Mouse (Mus musculus) large intestine, adult 2 months (tissue): ENCODE data around the gene Sytl3. TPM values are rescaled to one million over a fixed set of nuclear protein-coding genes. Genes with fewer than 3 reads are reported as not detected.

Source experiments
- DNase-seq: peaks from one replicate; pipeline ENCODE4 v3.0.0-alpha.2; 2012; ENCODE audit warnings: low read depth, low spot score
- WGBS: fragments of 180-500 bp; shearing (Covaris S2); methylation state at CpG from one replicate; pipeline ENCODE4 v1.1.7; 2018; 5-methylcytosine and 5-hydroxymethylcytosine counted together
- polyA plus RNA-seq: library from polyadenylated mRNA; depleted of rRNA; stranded (reverse); fragments of >200 nt; gene quantifications from 2 replicates; pipeline ENCODE4 v1.2.3, GENCODE M21; 2012

Sytl3 gene
- polyA plus RNA-seq, 1 experiment = 3.6 TPM

DNA sequence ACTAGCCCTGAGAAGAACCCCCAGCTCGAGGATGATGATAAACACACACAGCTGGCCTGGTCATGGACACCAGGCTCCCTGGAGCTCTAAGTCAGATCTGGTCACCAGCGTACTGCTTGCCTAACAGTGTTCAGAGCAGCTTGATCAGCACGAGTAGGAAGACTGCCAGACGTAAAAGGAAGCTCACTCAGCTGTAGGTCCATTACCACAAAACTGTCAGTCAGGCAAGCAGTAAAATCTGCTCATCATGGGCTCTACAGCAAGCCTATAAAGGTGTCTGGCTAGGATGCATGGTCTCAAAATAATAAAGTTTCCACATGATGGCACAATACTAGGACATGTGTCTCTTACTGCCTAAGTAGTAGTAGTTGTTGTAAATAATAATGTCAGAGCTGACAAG is 110.7 kb downstream of the Sytl3 start:
- DNase-seq = no peak
- 21% methylated on average over 4 of the region's 4 CpGs for WGBS

DNA sequence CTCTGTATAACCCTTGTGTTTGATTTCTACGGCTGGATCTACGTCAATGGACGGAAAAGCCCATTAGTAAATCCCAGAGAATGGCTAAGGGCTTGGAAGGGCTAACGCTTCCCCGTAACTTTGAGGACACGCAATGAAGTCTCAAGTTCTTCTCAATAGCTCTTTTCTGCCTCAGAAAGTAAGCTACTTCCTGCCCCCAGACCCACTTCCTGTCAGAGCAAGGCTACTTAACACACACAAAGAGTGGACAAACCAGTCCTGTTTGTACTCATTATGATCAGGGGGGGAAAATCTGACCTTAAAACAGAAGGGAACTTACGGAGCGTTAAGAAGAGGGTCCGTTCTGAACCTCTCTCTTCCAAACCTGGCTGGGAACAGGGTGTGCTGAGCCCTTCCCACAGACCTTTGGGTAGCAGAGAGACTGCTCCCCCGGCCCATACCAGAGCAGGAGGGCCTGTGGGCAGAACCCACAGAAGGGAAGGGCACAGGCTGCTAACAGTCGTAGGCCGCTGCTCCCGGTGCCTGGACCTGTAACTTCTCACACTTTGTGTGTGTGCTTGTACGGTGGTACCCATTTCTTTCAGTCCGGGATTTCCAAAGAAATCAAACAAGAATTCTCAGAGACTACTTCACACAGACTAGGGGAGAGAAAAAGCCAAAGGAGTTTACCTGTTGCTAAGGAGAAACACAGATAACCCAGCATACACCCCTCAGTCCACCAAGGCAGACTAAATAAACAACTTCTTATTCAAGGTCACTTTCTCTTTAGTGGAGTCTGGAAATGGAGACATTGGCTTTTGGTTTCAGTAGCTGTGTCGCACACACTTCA is 113.0 kb downstream of the Sytl3 start:
- no peak for DNase-seq

DNA sequence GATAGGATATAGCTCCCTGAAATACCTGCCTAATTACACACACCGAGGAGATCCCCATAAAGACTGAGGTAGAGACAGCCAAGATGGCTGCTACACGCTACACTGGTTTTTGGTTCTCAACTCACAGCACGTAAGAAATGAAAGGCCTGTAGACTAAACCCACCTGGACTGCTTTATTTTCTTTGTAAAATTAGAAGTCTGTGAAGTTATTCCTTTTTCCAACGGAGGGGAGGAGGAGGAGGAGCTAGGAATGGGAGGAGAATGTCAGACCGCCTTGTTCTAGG is 113.5 kb downstream of the Sytl3 start:
- WGBS = 49% methylated on average over 5 of the region's 5 CpGs
- DNase-seq = no peak

More for the DNA sequence above, 113.0 kb downstream of the Sytl3 start:
- 66% methylated on average over 16 of the region's 16 CpGs for WGBS

DNA sequence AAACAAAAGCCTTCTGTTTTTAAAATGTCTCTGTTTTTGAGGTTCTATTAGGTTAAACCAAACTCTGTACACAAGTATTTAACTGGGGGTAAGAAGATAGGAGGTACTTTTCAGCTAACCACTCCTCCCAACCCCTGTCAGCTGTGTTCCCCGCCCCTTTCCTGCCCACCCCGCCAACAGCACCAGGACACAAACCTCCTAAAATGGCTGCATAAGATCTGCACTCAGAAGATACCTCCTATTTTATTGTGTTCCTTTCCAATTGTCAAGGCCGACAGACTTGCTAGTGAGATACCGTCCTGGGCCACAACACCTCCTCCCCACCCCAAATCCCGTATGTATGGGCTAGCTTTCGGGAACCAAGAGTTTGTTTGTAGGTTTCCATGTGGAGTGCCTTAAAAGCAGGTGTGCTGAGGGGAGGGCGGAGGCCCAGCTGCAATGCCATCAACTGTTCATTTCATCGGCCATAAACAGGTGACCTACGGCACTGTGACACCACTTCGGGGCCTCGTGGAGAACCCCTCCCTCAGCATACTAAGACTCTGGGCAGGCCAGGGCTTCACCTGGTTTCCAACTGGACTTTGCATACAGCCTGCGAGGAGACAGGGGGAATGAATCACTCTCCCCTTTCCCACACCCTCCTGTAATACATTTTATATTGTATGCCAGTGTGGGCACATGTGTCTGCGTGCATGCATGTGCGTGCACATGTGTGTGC is 114.5 kb downstream of the Sytl3 start:
- DNase-seq = no peak
- WGBS = 36% methylated on average over 14 of the region's 14 CpGs

DNA sequence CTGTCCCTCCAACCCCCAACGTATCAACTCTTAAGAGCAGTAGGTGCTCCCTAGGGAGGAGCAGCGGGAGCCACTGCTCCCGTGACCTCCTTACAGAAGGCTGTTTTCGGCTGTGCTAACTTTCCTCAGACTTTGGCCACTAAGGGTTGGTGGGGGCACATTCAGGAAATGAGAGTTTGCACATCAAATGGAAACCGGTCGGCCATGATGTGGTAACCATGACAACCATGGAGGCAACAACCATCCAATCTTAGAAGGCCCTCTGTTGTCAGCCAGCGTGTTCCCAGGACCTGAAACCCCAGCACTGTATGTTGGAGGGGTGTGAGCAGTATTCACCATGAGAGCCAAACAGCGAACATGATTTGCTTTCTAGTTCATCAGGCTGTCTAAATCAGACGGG is 116.3 kb downstream of the Sytl3 start:
- 67% methylated on average over 9 of the region's 9 CpGs for WGBS

DNA sequence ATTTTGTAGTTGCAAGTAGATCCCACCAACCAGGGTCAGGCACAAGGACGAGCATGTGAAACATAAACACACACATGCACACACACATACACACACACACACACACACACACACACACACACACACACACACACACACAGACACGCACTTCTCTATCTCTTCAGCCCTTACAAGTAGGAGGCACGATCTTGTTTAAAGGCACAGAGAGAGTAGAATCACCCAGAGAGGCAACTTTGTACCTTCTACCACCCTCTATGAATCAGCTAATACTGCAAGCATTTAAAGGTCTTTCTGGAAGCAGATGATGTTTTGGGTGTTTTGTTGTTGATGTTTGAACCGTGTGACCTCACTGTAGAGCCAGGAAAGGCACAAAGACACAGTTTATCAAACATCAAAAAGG is 116.8 kb downstream of the Sytl3 start:
- WGBS = 29% methylated on average over 4 of the region's 4 CpGs
- no peak for DNase-seq

More for the DNA sequence above, 116.3 kb downstream of the Sytl3 start:
- no peak for DNase-seq

DNA sequence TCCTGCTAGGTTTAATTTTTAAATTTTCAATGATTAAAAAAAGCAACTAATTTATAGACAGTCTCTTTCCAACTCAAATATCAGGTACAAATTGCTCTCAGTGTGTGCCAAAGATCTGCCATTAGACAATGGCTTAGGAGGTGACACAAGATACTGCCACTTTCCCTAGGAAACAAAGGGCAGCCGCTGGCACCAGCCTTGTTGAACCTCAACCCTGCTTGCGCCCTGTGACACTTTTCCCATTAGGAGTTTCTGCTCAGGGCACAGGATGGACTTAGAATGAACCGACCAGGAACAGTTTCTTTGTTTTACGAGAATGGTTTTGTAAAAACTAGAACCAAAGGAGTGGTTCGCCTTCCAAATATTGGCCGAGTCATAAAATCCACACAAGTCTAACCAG is 117.2 kb downstream of the Sytl3 start:
- no peak for DNase-seq
- 29% methylated on average over 6 of the region's 6 CpGs for WGBS

DNA sequence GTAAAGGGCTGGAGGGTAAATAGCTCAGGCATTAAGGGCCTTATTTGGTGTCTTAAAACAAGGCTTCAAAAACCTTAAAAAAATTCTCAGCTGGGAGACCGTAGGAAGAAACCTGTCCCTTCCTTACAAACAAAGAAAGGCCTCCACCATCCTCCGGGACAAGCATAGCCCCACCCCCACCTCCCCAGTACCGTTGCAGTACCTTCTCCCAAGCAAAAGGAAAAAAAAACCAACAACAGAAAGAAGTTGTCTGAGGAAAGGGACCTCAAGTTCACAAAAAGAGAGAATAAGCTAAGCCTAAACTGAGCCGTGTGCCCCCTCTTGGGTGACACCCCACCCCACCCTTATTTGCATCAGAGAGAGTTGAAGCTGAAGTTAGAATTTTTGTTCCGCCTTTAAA is 117.7 kb downstream of the Sytl3 start:
- no peak for DNase-seq
- 29% methylated on average over 5 of the region's 5 CpGs for WGBS

DNA sequence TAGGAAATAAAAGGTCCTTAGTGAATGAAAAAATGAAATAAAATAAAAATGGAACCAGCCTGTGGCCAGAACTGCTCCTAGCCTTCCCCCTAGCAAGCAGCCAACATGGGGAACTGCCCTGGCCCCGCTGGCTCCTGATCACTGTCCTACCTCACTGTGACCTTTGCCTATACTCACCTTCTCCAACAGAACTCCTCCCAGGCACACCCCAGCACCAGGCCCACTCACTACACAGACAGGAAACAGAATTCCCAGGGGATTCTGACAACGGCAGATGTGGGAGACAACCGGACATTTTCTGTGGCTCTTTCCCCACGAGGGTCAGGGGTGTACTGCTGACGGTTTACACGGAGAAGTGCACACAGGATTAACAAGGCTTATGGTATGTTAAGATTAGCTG is 118.2 kb downstream of the Sytl3 start:
- no peak for DNase-seq
- WGBS = 26% methylated on average over 6 of the region's 6 CpGs

DNA sequence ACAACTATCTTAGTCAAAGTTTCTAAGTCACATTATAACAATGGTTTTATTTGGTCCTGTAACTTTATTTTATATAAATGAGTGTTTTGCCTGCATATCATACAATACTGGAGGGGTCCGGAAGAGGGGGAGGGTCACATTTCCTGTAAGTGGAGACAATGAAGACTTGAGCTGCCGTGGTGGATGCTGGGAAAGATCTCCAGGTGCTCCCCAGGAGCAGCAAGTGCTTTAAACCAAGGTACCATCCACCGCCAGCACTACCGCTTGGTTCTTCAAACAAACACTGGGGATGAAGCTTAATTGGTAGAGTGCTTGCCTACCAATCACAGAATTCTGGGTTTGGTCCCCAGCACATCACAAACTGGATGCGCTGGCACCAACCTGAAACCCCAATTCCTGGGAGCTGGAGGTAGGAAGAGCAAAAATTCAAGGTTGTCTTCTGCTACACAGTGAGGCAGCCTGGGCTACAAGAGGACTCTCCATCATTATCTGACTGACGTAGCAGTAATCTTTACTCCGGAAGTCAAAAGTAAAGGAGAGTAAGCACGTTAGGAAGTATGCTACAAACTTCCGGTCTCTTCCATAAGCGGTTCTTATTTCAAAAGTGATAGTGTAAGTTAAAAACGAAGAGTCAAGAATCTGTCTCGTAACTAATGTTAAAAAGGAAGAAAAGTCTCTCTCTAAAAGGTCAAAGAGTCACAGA is 118.9 kb downstream of the Sytl3 start:
- no peak for DNase-seq
- WGBS = 37% methylated on average over 12 of the region's 12 CpGs

DNA sequence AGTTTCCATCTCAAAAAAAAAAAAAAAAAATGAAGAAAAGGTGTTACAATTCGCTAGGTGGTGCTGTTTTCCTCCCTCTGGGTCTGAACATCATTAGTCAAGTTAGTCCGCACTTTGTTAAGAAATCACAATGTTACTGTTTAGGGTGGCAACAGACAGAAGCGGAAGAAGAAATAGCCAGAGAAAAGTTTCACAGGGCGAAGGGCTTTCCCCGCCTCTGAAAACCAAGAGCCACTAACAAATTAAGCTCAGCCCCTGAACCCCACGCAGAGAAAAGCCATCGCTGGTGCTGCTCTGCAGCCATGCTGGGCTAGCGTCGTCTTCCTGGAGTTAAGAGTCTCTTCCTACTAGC is 119.4 kb downstream of the Sytl3 start:
- under 1% methylated on average over 9 of the region's 9 CpGs for WGBS
- no peak for DNase-seq

DNA sequence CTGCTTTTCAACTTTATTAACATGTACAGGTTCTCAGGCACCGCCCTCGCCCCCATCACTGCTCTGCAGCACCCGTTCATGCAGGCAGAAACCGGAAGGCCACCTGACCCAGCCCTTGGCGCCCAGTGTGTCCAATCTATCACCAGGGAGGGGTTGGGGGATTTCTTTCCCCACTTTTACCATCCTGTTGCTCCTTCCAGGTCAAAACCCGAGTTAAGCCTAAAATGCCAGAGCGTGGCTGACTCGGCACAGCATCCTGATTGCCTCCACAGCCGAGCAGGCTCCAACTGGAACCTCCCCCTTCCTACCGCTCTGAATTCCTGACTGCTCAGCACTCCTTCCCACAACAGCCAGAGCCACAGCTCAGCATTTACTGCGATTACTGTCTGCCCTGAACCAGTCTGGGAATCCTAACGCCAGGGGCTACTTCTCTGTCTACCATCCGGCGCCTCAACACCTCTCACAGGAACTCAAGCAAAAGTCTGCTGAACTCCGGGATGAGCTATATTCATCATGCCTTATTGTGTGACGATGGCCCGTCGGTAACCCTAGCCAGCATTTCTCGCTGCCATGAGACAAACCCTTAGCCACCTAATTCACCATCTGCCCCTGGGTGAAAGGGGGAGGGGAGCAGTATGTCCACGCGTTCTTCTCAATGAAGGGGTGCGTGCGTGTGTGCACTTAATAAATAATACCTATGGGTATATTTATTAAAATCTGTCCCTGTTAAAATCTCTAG is 120.0 kb downstream of the Sytl3 start:
- 5% methylated on average over 23 of the region's 23 CpGs for WGBS
- no peak for DNase-seq

DNA sequence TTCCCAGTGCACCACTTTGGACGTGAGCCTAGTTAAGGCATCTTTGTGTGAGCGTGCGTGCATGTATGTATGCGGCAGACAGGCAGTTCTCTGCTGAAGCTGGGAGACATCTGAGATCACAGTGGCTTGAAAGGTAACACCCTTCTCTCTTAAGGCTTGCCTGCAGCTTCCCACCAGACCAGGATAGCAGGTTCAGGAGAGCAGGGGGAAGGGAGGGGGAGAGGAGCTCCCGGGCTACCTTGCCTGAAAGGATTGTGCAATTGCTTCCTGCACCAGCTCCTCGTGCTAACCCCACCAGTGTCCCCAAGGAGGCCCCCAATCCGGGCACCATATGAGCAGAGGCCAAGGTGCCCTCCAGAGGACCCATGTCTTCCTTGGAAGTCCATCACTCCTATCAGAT is 120.7 kb downstream of the Sytl3 start:
- 21% methylated on average over 7 of the region's 7 CpGs for WGBS
- no peak for DNase-seq

DNA sequence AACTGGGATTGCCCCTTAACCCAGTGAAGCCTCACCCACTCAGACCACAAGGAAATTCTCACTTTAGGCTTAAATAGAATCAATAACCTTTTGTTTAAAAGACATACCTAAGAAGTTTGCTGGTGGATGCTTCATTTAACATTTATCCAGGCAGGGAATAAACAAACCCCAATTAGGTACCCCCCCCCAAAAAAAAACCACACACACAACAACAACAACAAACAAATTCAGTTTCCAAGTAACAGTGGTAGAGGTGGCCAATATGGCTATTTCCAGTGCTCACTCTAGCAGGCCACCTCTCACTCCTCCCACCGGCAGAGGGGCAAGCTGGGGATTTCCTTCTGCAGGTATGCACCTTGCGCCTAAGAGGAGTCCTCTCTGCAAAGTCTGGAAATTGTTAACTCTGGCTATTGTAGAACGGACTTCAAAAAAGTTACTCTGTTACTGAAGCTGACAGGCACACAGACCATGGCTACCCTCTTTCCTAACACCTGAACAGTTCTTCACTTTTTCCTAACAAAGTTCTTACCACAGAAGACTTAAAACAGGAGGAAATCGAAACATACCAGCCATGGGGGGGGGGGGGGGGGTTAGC is 121.7 kb downstream of the Sytl3 start:
- no peak for DNase-seq
- 25% methylated on average over 4 of the region's 4 CpGs for WGBS

DNA sequence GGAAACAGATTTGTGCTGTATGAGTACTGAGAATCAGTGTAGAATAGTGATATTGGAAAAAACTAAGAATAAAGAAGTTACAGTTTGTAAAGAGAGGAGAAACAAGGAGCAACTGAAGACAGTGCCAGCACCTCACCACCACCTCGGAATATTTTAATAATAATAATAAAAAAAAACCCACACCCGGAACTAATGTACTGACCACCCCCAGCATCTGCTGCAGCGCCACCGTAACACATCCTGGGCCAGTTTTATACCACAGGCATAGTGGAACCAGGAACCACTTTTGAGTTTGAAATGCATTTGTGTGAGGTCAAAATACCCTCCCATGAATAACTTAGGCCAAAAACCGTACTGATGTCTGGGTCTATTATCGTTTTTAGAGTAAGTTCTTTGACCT is 122.4 kb downstream of the Sytl3 start:
- 24% methylated on average over 6 of the region's 6 CpGs for WGBS
- no peak for DNase-seq

DNA sequence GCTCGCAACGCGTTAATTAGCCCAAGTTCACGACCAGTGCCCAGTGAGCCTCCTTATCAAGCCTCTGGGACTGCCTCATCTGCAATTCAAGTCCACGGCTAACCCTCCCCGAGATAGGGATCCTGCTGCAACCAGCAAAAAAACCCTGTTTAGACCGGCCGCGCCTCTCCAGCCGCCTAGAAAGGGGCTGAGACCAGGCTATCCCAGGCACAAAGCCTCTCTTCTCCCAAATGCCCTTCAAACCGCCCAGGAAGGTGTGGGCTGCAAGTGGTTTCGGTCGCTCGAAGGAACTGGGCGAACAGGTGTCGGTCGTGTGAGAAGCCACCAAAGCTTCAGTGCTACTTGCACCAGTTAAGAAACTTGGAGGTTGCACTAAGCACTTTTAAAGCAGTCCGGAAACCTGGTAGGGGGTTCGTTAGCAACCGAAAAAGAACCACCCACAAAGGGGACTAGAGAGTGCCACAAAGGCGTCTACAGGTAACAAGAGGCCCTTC is 123.2 kb downstream of the Sytl3 start:
- no peak for DNase-seq
- WGBS = 2% methylated on average over 21 of the region's 21 CpGs

DNA sequence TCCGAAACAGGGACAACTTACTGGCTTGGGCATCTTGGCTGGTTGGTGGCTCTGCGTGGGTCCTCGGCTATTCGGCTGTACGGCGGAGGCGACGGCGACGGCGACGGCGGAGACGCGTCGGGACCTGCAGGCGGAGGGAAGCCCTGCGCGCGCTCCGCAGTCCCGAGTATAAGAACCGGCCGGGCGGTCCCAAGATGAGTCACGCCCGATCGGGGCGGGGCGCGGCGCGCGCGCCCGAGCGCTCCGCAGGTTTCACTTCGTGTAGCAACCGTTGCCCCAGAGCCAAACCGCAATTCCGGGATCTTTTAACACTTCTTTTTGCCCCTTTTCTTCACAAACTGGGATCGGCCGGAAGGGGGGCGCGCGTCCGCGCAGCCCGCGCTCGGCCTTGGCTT is 123.7 kb downstream of the Sytl3 start, which contains the start of gene Ezr:
TSS of gene Ezr (minus strand) at position 174 of the 395 bp plus-strand sequence.
- under 1% methylated on average over 52 of the region's 52 CpGs for WGBS
- no peak for DNase-seq

DNA sequence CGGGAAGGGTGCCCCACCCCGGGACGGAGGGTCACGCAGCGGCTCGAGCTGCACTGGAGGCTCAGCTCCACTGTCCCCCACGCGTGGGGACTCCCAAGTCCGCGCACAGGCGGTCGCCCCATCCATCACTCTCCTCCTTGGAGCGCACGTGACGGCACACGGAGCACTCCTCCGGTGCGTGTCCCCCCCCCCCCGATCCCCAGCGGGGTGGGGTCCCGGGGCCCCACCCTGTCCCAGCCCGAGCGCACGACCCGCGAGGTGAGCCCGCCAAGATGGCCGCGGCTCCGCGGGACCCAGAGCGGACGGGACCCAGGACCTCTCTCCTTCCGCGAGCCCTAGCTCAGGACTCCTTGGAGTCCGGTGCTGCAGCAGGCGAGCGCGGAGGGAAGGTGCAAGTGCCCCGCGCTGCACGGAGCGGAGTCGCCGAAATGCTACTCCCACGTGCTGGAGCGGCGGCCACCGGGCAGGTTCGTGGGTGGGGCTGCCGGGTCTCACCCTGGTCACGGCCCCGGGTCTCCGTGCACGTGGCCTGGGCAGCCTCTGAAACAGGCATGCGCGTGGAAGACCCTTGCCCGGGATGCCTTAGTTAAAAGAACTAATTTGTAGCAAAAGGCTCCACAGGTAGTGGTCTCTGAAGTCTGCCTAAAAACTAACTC is 124.2 kb downstream of the Sytl3 start:
- DNase-seq = no peak
- WGBS = under 1% methylated on average over 58 of the region's 58 CpGs

DNA sequence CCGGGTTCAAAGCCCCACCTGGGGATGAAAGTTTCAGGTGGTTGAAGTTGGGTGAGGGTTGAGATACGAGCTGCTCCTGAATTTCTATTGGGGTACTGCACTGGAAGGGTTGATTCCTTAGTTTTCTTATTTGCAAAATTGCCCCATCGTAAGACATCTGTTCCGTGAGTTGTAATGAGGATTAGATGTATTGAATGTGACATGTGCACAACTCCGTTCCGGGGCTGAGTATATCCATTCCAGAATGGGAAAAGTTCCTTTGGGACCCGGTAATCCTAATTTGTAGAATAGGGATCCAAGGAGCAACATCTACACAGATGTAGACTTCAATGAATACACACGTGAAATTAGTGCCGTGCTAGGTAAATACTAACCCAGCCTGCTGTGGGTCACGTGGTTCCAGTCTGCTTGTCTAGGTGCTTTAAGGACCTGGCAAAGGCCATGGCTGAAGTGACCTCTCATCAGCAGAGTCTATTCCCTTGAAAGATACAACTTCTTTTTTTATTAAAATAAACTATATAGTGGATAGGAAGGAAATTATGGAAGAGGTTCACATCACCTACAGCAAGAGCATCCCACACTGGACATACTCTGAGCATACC is 125.0 kb downstream of the Sytl3 start:
- 30% methylated on average over 10 of the region's 10 CpGs for WGBS
- no peak for DNase-seq
